Mouse (Mus musculus) liver, adult (tissue): ENCODE data around the gene Ccng2.

Source experiments
- GATA4 ChIP-seq: IDR thresholded peaks from 2 replicates; pipeline ENCODE4 v1.6.1; 2014; ENCODE audit warnings: mild to moderate bottlenecking, low read length; ENCODE audit not compliant: insufficient replicate concordance

The Ccng2 gene

GRCm38 (mm10) chr5:93251001-93251760, 15.9 kb upstream of the Ccng2 start:
- peak; percentile 41; the same call in 1 of the 2 replicates for TF ChIP-seq GATA4

GRCm38 (mm10) chr5:93255759-93256265, 11.2 kb upstream of the Ccng2 start:
- no peak for TF ChIP-seq GATA4

DNA sequence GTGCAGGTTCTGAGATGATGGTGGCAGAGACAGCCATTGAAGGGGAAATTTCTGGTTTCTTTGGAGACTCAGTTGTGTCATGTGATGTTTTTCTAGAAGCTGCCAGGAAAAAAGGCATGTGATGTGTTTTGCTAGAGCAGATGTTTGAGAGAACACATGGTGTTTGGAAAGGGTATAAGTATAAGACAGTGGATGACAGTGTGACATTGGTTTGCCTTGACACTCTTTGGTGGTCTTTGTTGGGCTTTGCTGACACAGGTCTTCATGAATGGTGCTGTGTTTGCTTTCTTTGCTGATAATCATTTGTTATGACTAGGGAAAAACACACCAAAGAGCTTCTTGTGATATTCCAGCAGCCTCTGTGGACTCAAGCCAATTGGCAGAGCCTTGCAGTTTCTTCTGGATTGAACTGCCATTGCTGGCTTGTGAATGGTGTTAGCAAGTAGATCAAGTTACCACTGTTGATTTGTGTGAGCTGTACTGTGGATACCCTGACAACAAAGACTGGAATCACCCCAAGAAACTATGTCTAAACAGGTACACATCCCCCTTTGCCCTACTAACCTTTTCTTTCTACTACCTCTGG, 10.1 kb upstream of the Ccng2 start:
- TF ChIP-seq GATA4: no peak

DNA sequence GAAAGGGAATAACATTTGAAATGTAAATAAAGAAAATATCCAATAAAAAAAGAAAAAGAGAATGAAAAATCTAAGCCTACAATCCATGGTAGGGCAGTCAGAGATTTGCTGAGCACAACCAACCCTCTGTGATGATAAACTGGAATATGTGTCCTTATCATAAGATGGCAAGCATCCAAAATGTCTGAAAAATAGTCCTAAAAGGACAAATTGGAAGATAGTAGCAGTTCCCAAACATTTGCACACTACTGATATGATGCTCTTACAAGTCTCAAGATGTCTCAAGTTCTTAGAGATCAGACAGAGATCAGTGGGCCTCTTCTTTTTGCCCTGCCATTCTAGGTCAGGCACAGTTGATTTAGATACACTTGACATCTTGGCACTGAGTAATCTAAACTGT, 7.7 kb upstream of the Ccng2 start:
- TF ChIP-seq GATA4: no peak

DNA sequence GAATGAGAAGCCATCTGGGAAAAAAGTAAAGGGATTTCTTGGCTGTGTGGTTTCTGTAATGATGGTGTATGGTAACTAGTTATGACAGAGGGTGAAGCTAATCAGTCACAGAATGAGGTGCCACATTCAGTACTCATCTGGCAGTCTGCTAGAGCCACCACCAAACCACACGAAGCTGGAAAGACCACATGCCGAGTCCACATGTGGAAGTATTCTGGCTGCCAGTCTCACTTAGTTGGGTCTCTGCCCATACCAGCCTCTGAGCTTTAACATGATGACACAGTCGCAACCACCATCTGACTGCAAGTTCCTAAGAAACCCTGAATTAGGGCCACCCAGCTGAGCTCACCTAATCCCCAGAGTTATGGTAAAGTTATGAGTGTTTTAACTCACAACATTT, 6.1 kb upstream of the Ccng2 start:
- no peak for TF ChIP-seq GATA4

DNA sequence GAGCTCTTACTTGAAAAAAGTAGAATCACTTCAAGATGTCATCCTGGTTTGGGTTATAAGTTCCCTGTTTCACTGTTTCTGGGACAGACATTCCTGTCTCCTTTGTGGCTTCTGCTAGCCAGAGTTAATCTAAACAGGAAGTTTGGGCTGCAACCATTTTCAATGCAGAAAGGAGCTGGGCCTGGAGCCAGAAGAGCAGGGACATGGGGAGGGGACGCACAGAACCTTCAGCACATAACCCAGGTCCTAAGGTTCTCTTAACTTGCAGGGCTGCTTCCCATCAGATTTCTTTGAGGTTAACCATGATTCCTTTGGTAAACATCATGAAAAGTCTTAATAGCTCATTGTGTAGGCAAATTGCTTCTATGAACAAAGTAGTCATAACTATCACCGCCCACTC, 4.3 kb upstream of the Ccng2 start:
- no peak for TF ChIP-seq GATA4

- no peak for TF ChIP-seq GATA4
Measured at GRCm38 (mm10) chr5:93263396-93264075, 3.5 kb upstream of the Ccng2 start.

- no peak for TF ChIP-seq GATA4
Measured at GRCm38 (mm10) chr5:93264136-93264700, 2.8 kb upstream of the Ccng2 start.

DNA sequence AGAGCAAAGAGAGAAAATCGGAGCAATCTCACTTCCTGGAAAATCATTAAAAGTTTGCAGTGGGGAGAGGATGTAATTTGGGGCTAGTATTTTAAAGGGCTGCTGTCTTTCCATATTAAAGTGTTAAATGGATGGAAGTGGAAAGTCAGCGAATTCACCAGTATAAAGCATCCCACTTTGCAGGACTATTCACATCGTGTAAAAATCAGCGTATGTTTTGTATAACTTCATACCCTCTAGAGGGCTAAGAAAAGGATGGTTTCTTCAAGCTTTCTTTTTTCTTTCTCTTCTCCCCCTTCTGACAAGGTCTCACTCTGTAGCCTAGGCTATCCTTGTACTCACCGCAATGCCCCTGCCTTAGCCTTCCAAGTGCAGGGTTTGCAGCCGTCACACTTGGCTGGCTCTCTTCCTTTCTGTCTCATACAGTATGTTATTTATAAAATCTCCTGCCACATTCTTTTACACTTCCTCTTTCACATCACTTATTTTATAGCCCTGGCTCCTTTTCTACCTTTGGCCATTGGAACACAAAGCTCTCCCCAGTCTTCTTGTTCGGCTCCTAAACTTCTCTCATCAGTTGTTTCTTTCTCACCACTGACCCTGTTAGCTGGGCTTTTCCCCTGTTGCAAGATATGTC, 1.8 kb upstream of the Ccng2 start:
- no peak for TF ChIP-seq GATA4

DNA sequence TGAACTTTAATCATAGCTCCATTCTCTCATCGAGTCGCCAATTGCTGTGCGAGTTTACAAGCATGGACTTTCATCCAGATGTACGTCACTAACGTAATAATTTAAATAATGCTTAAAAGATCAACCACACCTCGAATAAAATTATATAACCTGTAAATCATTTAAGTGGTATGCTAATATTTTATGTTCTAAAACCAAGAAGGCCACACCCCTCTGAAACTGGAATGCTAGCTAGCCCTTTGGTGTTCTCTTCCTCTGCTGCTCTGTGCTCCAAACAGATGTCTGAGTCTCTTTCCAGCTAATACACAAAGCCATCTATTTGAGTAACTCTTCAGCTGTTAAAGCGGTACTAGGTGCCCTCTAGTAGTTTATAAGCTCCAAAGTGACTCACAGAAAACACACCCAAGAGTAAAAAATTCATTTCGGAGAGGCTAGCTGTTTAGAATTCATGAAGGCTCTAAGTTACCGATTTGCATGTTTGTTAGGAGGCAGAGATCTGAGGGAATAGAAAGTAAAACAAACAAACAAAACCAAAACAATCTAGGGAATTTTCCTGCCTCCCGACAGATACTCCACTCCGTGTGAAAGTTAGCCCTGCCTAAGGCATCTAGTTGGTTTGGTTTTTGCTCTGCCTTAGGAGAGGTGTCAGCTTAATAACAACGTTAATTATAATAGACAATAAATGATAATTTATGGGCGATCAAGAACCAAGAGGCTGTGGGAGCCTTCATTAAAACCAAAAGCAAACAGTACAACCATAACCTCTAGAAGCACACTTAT, 1.1 kb upstream of the Ccng2 start:
- no peak for TF ChIP-seq GATA4

GRCm38 (mm10) chr5:93267851-93268606, 972 bp downstream of the Ccng2 start:
- TF ChIP-seq GATA4: no peak

DNA sequence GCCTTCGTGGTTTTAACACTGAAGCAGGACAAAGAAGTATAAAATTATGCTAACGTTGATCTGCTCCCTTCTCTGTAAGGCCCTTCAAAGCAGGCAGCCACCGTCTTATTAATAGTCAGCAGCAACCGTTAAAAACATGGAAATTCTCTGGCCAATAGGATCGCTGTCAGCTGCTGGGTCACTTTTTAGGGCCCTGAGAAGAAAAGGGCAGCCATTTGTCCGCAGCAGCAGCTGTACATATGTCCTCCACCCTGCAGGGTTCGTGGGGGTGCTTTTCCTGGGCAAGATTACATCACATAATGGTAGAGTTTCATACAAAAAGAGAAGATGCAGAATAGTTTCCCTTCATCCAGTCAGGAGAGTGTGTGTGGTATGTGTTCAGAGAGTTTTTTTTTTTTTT, 3.0 kb downstream of the Ccng2 start:
- no peak for TF ChIP-seq GATA4

DNA sequence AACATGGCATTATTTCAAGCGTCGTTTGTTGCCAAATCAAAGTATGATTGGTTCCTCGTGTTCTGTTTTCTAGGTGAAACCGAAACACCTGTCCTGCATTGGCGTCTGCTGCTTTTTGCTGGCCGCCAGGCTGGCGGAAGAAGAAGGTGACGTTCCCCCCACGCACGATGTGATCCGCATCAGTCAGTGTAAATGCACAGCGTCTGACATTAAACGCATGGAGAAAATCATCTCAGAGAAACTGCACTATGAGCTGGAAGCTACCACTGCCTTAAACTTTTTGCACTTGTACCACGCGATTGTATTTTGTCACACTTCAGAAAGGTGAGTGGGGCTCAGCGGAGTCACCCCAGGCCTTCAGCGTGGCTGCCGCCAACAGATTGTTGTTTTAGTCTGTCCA, 3.7 kb downstream of the Ccng2 start:
- no peak for TF ChIP-seq GATA4
